Mouse (Mus musculus) midbrain, embryonic 15.5 days (tissue): ENCODE data around the gene Vmn1r222. TPM values are rescaled to one million over a fixed set of nuclear protein-coding genes. Genes with fewer than 3 reads are reported as not detected.
"Not testable (repeated sequence)": the region's sequence is repeated elsewhere in the genome, so short reads cannot be mapped to it uniquely, and the experiment has no call there.

ENCODE experiments used
- ATAC-seq: fragments of 200-750 bp; cut with Nextera tagmentation; replicated peaks from 2 replicates; pipeline ENCODE4 v1.8.0; 2017; ENCODE audit warnings: moderate TSS enrichment
- H3K27ac ChIP-seq: fragments of 300-500 bp; sonication (generic); 2 replicates; pipeline ENCODE4 v1.5.1; 2015; ENCODE audit warnings: mild to moderate bottlenecking, inconsistent platforms
- H3K27me3 ChIP-seq: fragments of 300-500 bp; sonication (generic); replicated peaks from 2 replicates; pipeline ENCODE4 v1.6.1; 2015; ENCODE audit warnings: inconsistent platforms
- H3K36me3 ChIP-seq: fragments of 300-500 bp; sonication (generic); replicated peaks from 2 replicates; pipeline ENCODE4 v1.6.1; 2015; ENCODE audit warnings: inconsistent platforms
- H3K4me1 ChIP-seq: fragments of 300-500 bp; sonication (generic); 2 replicates; pipeline ENCODE4 v1.6.1; 2015; ENCODE audit warnings: inconsistent platforms
- H3K4me2 ChIP-seq: fragments of 300-500 bp; sonication (generic); 2 replicates; pipeline ENCODE4 v1.6.1; 2015; ENCODE audit warnings: inconsistent platforms, mild to moderate bottlenecking, moderate library complexity
- H3K4me3 ChIP-seq: fragments of 300-500 bp; sonication (generic); 2 replicates; pipeline ENCODE4 v1.5.1; 2015; ENCODE audit warnings: mild to moderate bottlenecking, inconsistent platforms
- H3K9ac ChIP-seq: fragments of 300-500 bp; sonication (generic); 2 replicates; pipeline ENCODE4 v1.6.1; 2015; ENCODE audit warnings: mild to moderate bottlenecking, inconsistent platforms
- H3K9me3 ChIP-seq: fragments of 300-500 bp; sonication (generic); 2 replicates; pipeline ENCODE4 v1.6.1; 2016; ENCODE audit warnings: inconsistent platforms
- WGBS: fragments of 180-500 bp; shearing (Covaris S2); methylation state at CpG from one replicate; pipeline ENCODE4 v1.1.7; 2015; ENCODE audit warnings: mixed read lengths; 5-methylcytosine and 5-hydroxymethylcytosine counted together
- polyA plus RNA-seq: library from polyadenylated mRNA; unstranded; fragments of >200 nt; fragmentation: Nextera tagmentation; extraction: Ambion mirVana; gene quantifications from 2 replicates; pipeline ENCODE4 v1.2.1, GENCODE M21; 2015

Gene Vmn1r222
- polyA plus RNA-seq, result not detected in 2 replicates

- H3K27ac ChIP-seq, H3K27me3 ChIP-seq, ATAC-seq, H3K4me1 ChIP-seq, H3K36me3 ChIP-seq, H3K4me3 ChIP-seq, H3K4me2 ChIP-seq, H3K9ac ChIP-seq, H3K9me3 ChIP-seq: not testable (repeated sequence)
These were observed at the start of gene Vmn1r222 for GRCm38 (mm10) chr13:23235847-23236246. Vmn1r222 (minus strand) TSS chr13:23235947.

- 2% methylated on average over 22 of the region's 22 CpGs for WGBS
- ATAC-seq, result peak; percentile 87
- peak overlapping the region; percentile 27 for H3K9ac ChIP-seq
These were observed 49.6 kb upstream of the Vmn1r222 start for GRCm38 (mm10) chr13:23285191-23285920.

GRCm38 (mm10) chr13:23279992-23280391, 44.2 kb upstream of the Vmn1r222 start:
- no peaks in the 10 kb centered on the region for H3K4me1 ChIP-seq
- ATAC-seq, result no peak
- H3K36me3 ChIP-seq, result no peaks in the 10 kb centered on the region

More at GRCm38 (mm10) chr13:23285191-23285920, 49.6 kb upstream of the Vmn1r222 start:
- no peak overlapping the region for H3K27ac ChIP-seq
- peaks cover 18% of the 10 kb centered on the region for H3K4me1 ChIP-seq
- H3K4me2 ChIP-seq, result peak overlapping the region; percentile 62
- no peaks in the 10 kb centered on the region for H3K36me3 ChIP-seq
- H3K4me3 ChIP-seq, result peak overlapping the region; percentile 39
- H3K9me3 ChIP-seq, result no peaks in the 10 kb centered on the region
- peaks cover 34% of the 10 kb centered on the region for H3K27me3 ChIP-seq

GRCm38 (mm10) chr13:23279576-23279975, 43.8 kb upstream of the Vmn1r222 start:
- Histone ChIP-seq H3K27me3 (peaks cover 4% of the 10 kb centered on the region; the same call in 1 of the 2 replicates), H3K9me3 (no peaks in the 10 kb centered on the region), H3K9ac (no peak overlapping the region), H3K27ac (no peak overlapping the region), H3K36me3 (no peaks in the 10 kb centered on the region), H3K4me3 (no peak overlapping the region), H3K4me1 (no peaks in the 10 kb centered on the region), H3K4me2 (no peak overlapping the region)
- 89% methylated on average over 4 of the region's 4 CpGs for WGBS
- no peak for ATAC-seq

More at GRCm38 (mm10) chr13:23279992-23280391, 44.2 kb upstream of the Vmn1r222 start:
- H3K9ac ChIP-seq, result no peak overlapping the region
- no peak overlapping the region for H3K27ac ChIP-seq
- H3K27me3 ChIP-seq, result peaks cover 4% of the 10 kb centered on the region; the same call in 1 of the 2 replicates
- 89% methylated on average over 3 of the region's 3 CpGs for WGBS
- H3K4me3 ChIP-seq, result no peak overlapping the region
- no peak overlapping the region for H3K4me2 ChIP-seq
- H3K9me3 ChIP-seq, result no peaks in the 10 kb centered on the region

GRCm38 (mm10) chr13:23270321-23271101, 34.8 kb upstream of the Vmn1r222 start:
- ATAC-seq, result peak; percentile 98
- Histone ChIP-seq H3K27me3 (no peaks in the 10 kb centered on the region), H3K4me1 (no peaks in the 10 kb centered on the region), H3K36me3 (no peaks in the 10 kb centered on the region), H3K4me2 (peak overlapping the region; percentile 49), H3K9ac (peak overlapping the region; percentile 36), H3K9me3 (no peaks in the 10 kb centered on the region), H3K4me3 (peak overlapping the region; percentile 37), H3K27ac (peak overlapping the region; percentile 45; the same call in 1 of the 2 replicates)
- 2% methylated on average over 34 of the region's 34 CpGs for WGBS

- Histone ChIP-seq H3K27me3 (no peaks in the 10 kb centered on the region), H3K4me1 (no peaks in the 10 kb centered on the region), H3K9me3 (no peaks in the 10 kb centered on the region), H3K4me3 (peak overlapping the region; percentile 37), H3K9ac (no peak overlapping the region), H3K4me2 (peak overlapping the region; percentile 49), H3K36me3 (no peaks in the 10 kb centered on the region), H3K27ac (no peak overlapping the region)
- WGBS, result 28% methylated on average over 11 of the region's 11 CpGs
- peak; percentile 63 for ATAC-seq
These were observed 33.9 kb upstream of the Vmn1r222 start for GRCm38 (mm10) chr13:23269681-23270080.

- not testable (repeated sequence) for H3K9ac ChIP-seq, H3K27me3 ChIP-seq, H3K4me1 ChIP-seq, H3K9me3 ChIP-seq, H3K27ac ChIP-seq, H3K36me3 ChIP-seq
- 50% methylated on average over 4 of the region's 4 CpGs for WGBS
- peak overlapping the region; percentile 49; the same call in 1 of the 2 replicates for H3K4me2 ChIP-seq
- peak; percentile 86 for ATAC-seq
- 0 out of 2 replicates have a peak overlapping the region, but pooled peaks have one; percentile 37 for H3K4me3 ChIP-seq
These were observed 33.4 kb upstream of the Vmn1r222 start for GRCm38 (mm10) chr13:23269127-23269526.

GRCm38 (mm10) chr13:23268606-23269005, 32.9 kb upstream of the Vmn1r222 start:
- H3K27ac ChIP-seq, H3K4me1 ChIP-seq, H3K9me3 ChIP-seq, H3K4me3 ChIP-seq, H3K27me3 ChIP-seq, ATAC-seq, H3K36me3 ChIP-seq, H3K9ac ChIP-seq, H3K4me2 ChIP-seq: not testable (repeated sequence)
- 90% methylated on average over 2 of the region's 3 CpGs for WGBS

GRCm38 (mm10) chr13:23258546-23259048, 22.9 kb upstream of the Vmn1r222 start:
- no peaks in the 10 kb centered on the region for H3K36me3 ChIP-seq
- H3K9ac ChIP-seq, result no peak overlapping the region
- 76% methylated on average over 2 of the region's 2 CpGs for WGBS
- no peaks in the 10 kb centered on the region for H3K27me3 ChIP-seq
- H3K4me2 ChIP-seq, result no peak overlapping the region
- no peak for ATAC-seq
- H3K9me3 ChIP-seq, result no peaks in the 10 kb centered on the region
- H3K4me1 ChIP-seq, result no peaks in the 10 kb centered on the region
- H3K27ac ChIP-seq, result no peak overlapping the region
- H3K4me3 ChIP-seq, result no peak overlapping the region

- H3K9ac ChIP-seq, H3K27me3 ChIP-seq, H3K4me3 ChIP-seq, H3K36me3 ChIP-seq, H3K9me3 ChIP-seq, ATAC-seq, H3K4me1 ChIP-seq, H3K4me2 ChIP-seq, H3K27ac ChIP-seq: not testable (repeated sequence)
- WGBS, result 78% methylated on average over 1 of the region's 1 CpGs
These were observed 11.1 kb upstream of the Vmn1r222 start, which contains the start of gene Vmn1r223 for GRCm38 (mm10) chr13:23246834-23247233. Vmn1r223 (plus strand) TSS chr13:23247134.

- H3K4me3 ChIP-seq, H3K4me2 ChIP-seq, H3K36me3 ChIP-seq, H3K4me1 ChIP-seq, ATAC-seq, H3K9ac ChIP-seq, H3K27ac ChIP-seq, H3K27me3 ChIP-seq, H3K9me3 ChIP-seq: not testable (repeated sequence)
- WGBS, result 87% methylated on average over 2 of the region's 2 CpGs
These were observed 21.9 kb downstream of the Vmn1r222 start, which contains the start of gene Vmn1r221 for GRCm38 (mm10) chr13:23213827-23214226. Vmn1r221 (plus strand) TSS chr13:23214127.

GRCm38 (mm10) chr13:23203885-23204284, 31.9 kb downstream of the Vmn1r222 start:
- not testable (repeated sequence) for H3K9me3 ChIP-seq, H3K4me2 ChIP-seq, H3K4me3 ChIP-seq, ATAC-seq, H3K9ac ChIP-seq, H3K27ac ChIP-seq, H3K4me1 ChIP-seq, H3K27me3 ChIP-seq, H3K36me3 ChIP-seq
- 86% methylated on average over 1 of the region's 1 CpGs for WGBS
